Mouse (Mus musculus): Measurements from ENCODE around the gene Rbfox1. TPM values are rescaled to one million over a fixed set of nuclear protein-coding genes. Genes with fewer than 3 reads are reported as not detected.

Gene Rbfox1
- polyA plus RNA-seq, 1 experiment = 5.6 TPM

- Histone ChIP-seq H3K27me3 (ENCODE audit: control insufficient read depth, insufficient read depth, low read length) (no peaks in the 10 kb centered on the region), H3K4me1 (replicated peaks; ENCODE audit: control insufficient read depth, insufficient read depth, low read length) (no peaks in the 10 kb centered on the region), H3K27ac (ENCODE audit: control insufficient read depth, insufficient read depth, low read length) (no peak overlapping the region), H3K4me3 (ENCODE audit: control insufficient read depth, insufficient read depth, low read length) (no peak overlapping the region), H3K36me3 (ENCODE audit: control insufficient read depth, insufficient read depth, low read length) (no peaks in the 10 kb centered on the region)
- no peak for TF ChIP-seq POLR2A (IDR thresholded peaks at IDR 0.05; ENCODE audit: control insufficient read depth, extremely low read depth, insufficient read depth, low read length, poor library complexity)
- no peak for TF ChIP-seq CTCF (IDR thresholded peaks at IDR 0.05; ENCODE audit: borderline replicate concordance, control insufficient read depth, extremely low read depth, insufficient read depth, low read length, poor library complexity)
- no peak for DNase-seq
- WGBS = 85% methylated on average over 4 of the region's 4 CpGs
Observed at GRCm38 (mm10) chr16:6121232-6121631, 236.1 kb downstream of the Rbfox1 start.

- no peak for DNase-seq
- TF ChIP-seq POLR2A (IDR thresholded peaks at IDR 0.05; ENCODE audit: control insufficient read depth, extremely low read depth, insufficient read depth, low read length, poor library complexity) = no peak
- TF ChIP-seq CTCF (IDR thresholded peaks at IDR 0.05; ENCODE audit: borderline replicate concordance, control insufficient read depth, extremely low read depth, insufficient read depth, low read length, poor library complexity) = peak; percentile 30; the same call in 1 of the 2 replicates
- Histone ChIP-seq H3K4me1 (replicated peaks; ENCODE audit: control insufficient read depth, insufficient read depth, low read length) (no peaks in the 10 kb centered on the region), H3K4me3 (ENCODE audit: control insufficient read depth, insufficient read depth, low read length) (no peak overlapping the region), H3K27ac (ENCODE audit: control insufficient read depth, insufficient read depth, low read length) (no peak overlapping the region), H3K36me3 (ENCODE audit: control insufficient read depth, insufficient read depth, low read length) (no peaks in the 10 kb centered on the region), H3K27me3 (ENCODE audit: control insufficient read depth, insufficient read depth, low read length) (no peaks in the 10 kb centered on the region)
- WGBS = 97% methylated on average over 22 of the region's 22 CpGs
Observed at GRCm38 (mm10) chr16:6122859-6123258, 237.7 kb downstream of the Rbfox1 start.

- Histone ChIP-seq H3K36me3 (ENCODE audit: control insufficient read depth, insufficient read depth, low read length) (no peaks in the 10 kb centered on the region), H3K27me3 (ENCODE audit: control insufficient read depth, insufficient read depth, low read length) (no peaks in the 10 kb centered on the region), H3K4me1 (replicated peaks; ENCODE audit: control insufficient read depth, insufficient read depth, low read length) (no peaks in the 10 kb centered on the region), H3K4me3 (ENCODE audit: control insufficient read depth, insufficient read depth, low read length) (no peak overlapping the region), H3K27ac (ENCODE audit: control insufficient read depth, insufficient read depth, low read length) (no peak overlapping the region)
- no peak for TF ChIP-seq CTCF (IDR thresholded peaks at IDR 0.05; ENCODE audit: borderline replicate concordance, control insufficient read depth, extremely low read depth, insufficient read depth, low read length, poor library complexity)
- TF ChIP-seq POLR2A (IDR thresholded peaks at IDR 0.05; ENCODE audit: control insufficient read depth, extremely low read depth, insufficient read depth, low read length, poor library complexity) = no peak
- DNase-seq = no peak
- 29% methylated on average over 5 of the region's 5 CpGs for whole genome bisulfite sequencing
Observed at GRCm38 (mm10) chr16:6128314-6128713, 243.2 kb downstream of the Rbfox1 start.

- TF ChIP-seq CTCF (IDR thresholded peaks at IDR 0.05; ENCODE audit: borderline replicate concordance, control insufficient read depth, extremely low read depth, insufficient read depth, low read length, poor library complexity) = no peak
- TF ChIP-seq POLR2A (IDR thresholded peaks at IDR 0.05; ENCODE audit: control insufficient read depth, extremely low read depth, insufficient read depth, low read length, poor library complexity) = no peak
- 95% methylated on average over 7 of the region's 7 CpGs for WGBS
- Histone ChIP-seq H3K4me3 (ENCODE audit: control insufficient read depth, insufficient read depth, low read length) (no peak overlapping the region), H3K27me3 (ENCODE audit: control insufficient read depth, insufficient read depth, low read length) (no peaks in the 10 kb centered on the region), H3K4me1 (replicated peaks; ENCODE audit: control insufficient read depth, insufficient read depth, low read length) (no peaks in the 10 kb centered on the region), H3K36me3 (ENCODE audit: control insufficient read depth, insufficient read depth, low read length) (no peaks in the 10 kb centered on the region), H3K27ac (ENCODE audit: control insufficient read depth, insufficient read depth, low read length) (no peak overlapping the region)
- no peak for DNase-seq
Observed at GRCm38 (mm10) chr16:6135016-6135415, 249.9 kb downstream of the Rbfox1 start.

- TF ChIP-seq POLR2A (IDR thresholded peaks at IDR 0.05; ENCODE audit: control insufficient read depth, extremely low read depth, insufficient read depth, low read length, poor library complexity) = no peak
- TF ChIP-seq CTCF (IDR thresholded peaks at IDR 0.05; ENCODE audit: borderline replicate concordance, control insufficient read depth, extremely low read depth, insufficient read depth, low read length, poor library complexity) = no peak
- H3K27ac ChIP-seq (ENCODE audit: control insufficient read depth, insufficient read depth, low read length) = no peak overlapping the region
- no peaks in the 10 kb centered on the region for H3K27me3 ChIP-seq (ENCODE audit: control insufficient read depth, insufficient read depth, low read length)
- DNase-seq = no peak
- no peaks in the 10 kb centered on the region for H3K4me1 ChIP-seq (replicated peaks; ENCODE audit: control insufficient read depth, insufficient read depth, low read length)
- 96% methylated on average over 1 of the region's 1 CpGs for WGBS
- no peaks in the 10 kb centered on the region for H3K36me3 ChIP-seq (ENCODE audit: control insufficient read depth, insufficient read depth, low read length)
- no peak overlapping the region for H3K4me3 ChIP-seq (ENCODE audit: control insufficient read depth, insufficient read depth, low read length)
Observed at GRCm38 (mm10) chr16:6139432-6139831, 254.3 kb downstream of the Rbfox1 start.

- Histone ChIP-seq H3K36me3 (ENCODE audit: control insufficient read depth, insufficient read depth, low read length) (no peaks in the 10 kb centered on the region), H3K27ac (ENCODE audit: control insufficient read depth, insufficient read depth, low read length) (no peak overlapping the region), H3K4me3 (ENCODE audit: control insufficient read depth, insufficient read depth, low read length) (no peak overlapping the region), H3K4me1 (replicated peaks; ENCODE audit: control insufficient read depth, insufficient read depth, low read length) (no peaks in the 10 kb centered on the region), H3K27me3 (ENCODE audit: control insufficient read depth, insufficient read depth, low read length) (no peaks in the 10 kb centered on the region)
- TF ChIP-seq POLR2A (IDR thresholded peaks at IDR 0.05; ENCODE audit: control insufficient read depth, extremely low read depth, insufficient read depth, low read length, poor library complexity) (no peak), CTCF (IDR thresholded peaks at IDR 0.05; ENCODE audit: borderline replicate concordance, control insufficient read depth, extremely low read depth, insufficient read depth, low read length, poor library complexity) (no peak)
- WGBS = 83% methylated on average over 7 of the region's 7 CpGs
- DNase-seq = no peak
Observed at GRCm38 (mm10) chr16:6147957-6148356, 262.8 kb downstream of the Rbfox1 start.

- TF ChIP-seq POLR2A (IDR thresholded peaks at IDR 0.05; ENCODE audit: control insufficient read depth, extremely low read depth, insufficient read depth, low read length, poor library complexity) (no peak), CTCF (IDR thresholded peaks at IDR 0.05; ENCODE audit: borderline replicate concordance, control insufficient read depth, extremely low read depth, insufficient read depth, low read length, poor library complexity) (no peak)
- 82% methylated on average over 4 of the region's 4 CpGs for WGBS
- Histone ChIP-seq H3K27me3 (ENCODE audit: control insufficient read depth, insufficient read depth, low read length) (no peaks in the 10 kb centered on the region), H3K27ac (ENCODE audit: control insufficient read depth, insufficient read depth, low read length) (no peak overlapping the region), H3K4me3 (ENCODE audit: control insufficient read depth, insufficient read depth, low read length) (no peak overlapping the region), H3K4me1 (replicated peaks; ENCODE audit: control insufficient read depth, insufficient read depth, low read length) (no peaks in the 10 kb centered on the region), H3K36me3 (ENCODE audit: control insufficient read depth, insufficient read depth, low read length) (no peaks in the 10 kb centered on the region)
- DNase-seq = no peak
Observed at GRCm38 (mm10) chr16:6149345-6149744, 264.2 kb downstream of the Rbfox1 start.

Data from thymus, adult 2 months (tissue).